Mouse (Mus musculus) intestine, embryonic 15.5 days (tissue): ENCODE data around the gene Tmem216. TPM values are rescaled to one million over a fixed set of nuclear protein-coding genes. Genes with fewer than 3 reads are reported as not detected.

ENCODE experiments used
- ATAC-seq: fragments of 200-750 bp; cut with Nextera tagmentation; 2 replicates; pipeline ENCODE4 v1.8.0; 2017; ENCODE audit warnings: moderate TSS enrichment, moderate library complexity
- H3K27ac ChIP-seq: fragments of 300-500 bp; sonication (generic); 2 replicates; pipeline ENCODE4 v1.5.1; 2015; ENCODE audit warnings: mild to moderate bottlenecking, inconsistent platforms
- H3K27me3 ChIP-seq: fragments of 300-500 bp; sonication (generic); replicated peaks from 2 replicates; pipeline ENCODE4 v1.6.1; 2015; ENCODE audit warnings: inconsistent platforms
- H3K36me3 ChIP-seq: fragments of 300-500 bp; sonication (generic); 2 replicates; pipeline ENCODE4 v1.6.1; 2015; ENCODE audit warnings: inconsistent platforms
- H3K4me1 ChIP-seq: fragments of 300-500 bp; sonication (generic); replicated peaks from 2 replicates; pipeline ENCODE4 v1.6.1; 2015; ENCODE audit warnings: inconsistent platforms
- H3K4me2 ChIP-seq: fragments of 300-500 bp; sonication (generic); replicated peaks from 2 replicates; pipeline ENCODE4 v1.6.1; 2015; ENCODE audit warnings: mild to moderate bottlenecking, inconsistent platforms
- H3K4me3 ChIP-seq: fragments of 300-500 bp; sonication (generic); replicated peaks from 2 replicates; pipeline ENCODE4 v1.5.1; 2015; ENCODE audit warnings: inconsistent platforms
- H3K9ac ChIP-seq: fragments of 300-500 bp; sonication (generic); 2 replicates; pipeline ENCODE4 v1.6.1; 2015; ENCODE audit warnings: inconsistent platforms
- H3K9me3 ChIP-seq: fragments of 300-500 bp; sonication (generic); 2 replicates; pipeline ENCODE4 v1.6.1; 2016; ENCODE audit warnings: inconsistent platforms
- WGBS: fragments of 180-500 bp; shearing (Covaris S2); methylation state at CpG from one replicate; pipeline ENCODE4 v1.1.7; 2015; 5-methylcytosine and 5-hydroxymethylcytosine counted together
- polyA plus RNA-seq: library from polyadenylated mRNA; unstranded; fragments of >200 nt; fragmentation: Nextera tagmentation; extraction: Ambion mirVana; gene quantifications from 2 replicates; pipeline ENCODE4 v1.2.1, GENCODE M21; 2015

Tmem216 gene
- 34.5 and 34.9 TPM in 2 replicates for polyA plus RNA-seq

- Histone ChIP-seq H3K27ac (peak within 1 kb of the TSS; percentile 45), H3K4me1 (peaks cover 11% of the 10 kb centered on the region), H3K4me3 (peak within 1 kb of the TSS; percentile 59), H3K9ac (peak within 1 kb of the TSS; percentile 64), H3K27me3 (no peaks in the 10 kb centered on the region), H3K4me2 (peak within 1 kb of the TSS; percentile 74), H3K9me3 (no peaks in the 10 kb centered on the region), H3K36me3 (no peaks in the 10 kb centered on the region)
- ATAC-seq = peak; percentile 99
- 1% methylated on average over 43 of the region's 43 CpGs for WGBS
Observed at GRCm38 (mm10) chr19:10555624-10556510, at the start of gene Tmem216. Gene Tmem216, minus strand, starts transcription at chr19:10556238.

GRCm38 (mm10) chr19:10605293-10605900 is 49.4 kb upstream of the Tmem216 start, which contains the start of the genes Ddb1 and Tkfc:
Gene Ddb1, plus strand, starts transcription at chr19:10605327.
Gene Tkfc, minus strand, starts transcription at chr19:10605654.
- H3K4me3 ChIP-seq = peak within 1 kb of the TSS; percentile 99
- ATAC-seq = peak; percentile 97
- H3K9me3 ChIP-seq = no peaks in the 10 kb centered on the region
- H3K4me2 ChIP-seq = peak within 1 kb of the TSS; percentile 73
- peaks cover 26% of the 10 kb centered on the region for H3K4me1 ChIP-seq
- under 1% methylated on average over 49 of the region's 49 CpGs for WGBS
- peaks cover 15% of the 10 kb centered on the region for H3K36me3 ChIP-seq
- H3K27me3 ChIP-seq = no peaks in the 10 kb centered on the region
- H3K27ac ChIP-seq = peak within 1 kb of the TSS; percentile 93
- peak within 1 kb of the TSS; percentile 98 for H3K9ac ChIP-seq

GRCm38 (mm10) chr19:10604534-10604933 is 48.5 kb upstream of the Tmem216 start:
- ATAC-seq = no peak
- H3K9me3 ChIP-seq = no peaks in the 10 kb centered on the region
- H3K9ac ChIP-seq = peak overlapping the region; percentile 63
- peaks cover 15% of the 10 kb centered on the region for H3K36me3 ChIP-seq
- H3K27ac ChIP-seq = peak overlapping the region; percentile 93
- WGBS = 43% methylated on average over 3 of the region's 3 CpGs
- peaks cover 26% of the 10 kb centered on the region for H3K4me1 ChIP-seq
- no peaks in the 10 kb centered on the region for H3K27me3 ChIP-seq
- peak overlapping the region; percentile 73 for H3K4me2 ChIP-seq
- H3K4me3 ChIP-seq = peak overlapping the region; percentile 99

- ATAC-seq = no peak; the same call in 1 of the 2 replicates
- Histone ChIP-seq H3K27me3 (no peaks in the 10 kb centered on the region), H3K36me3 (peaks cover 13% of the 10 kb centered on the region), H3K4me1 (peaks cover 26% of the 10 kb centered on the region), H3K9me3 (no peaks in the 10 kb centered on the region), H3K9ac (peak overlapping the region; percentile 63; the same call in 1 of the 2 replicates), H3K4me3 (peak overlapping the region; percentile 99), H3K27ac (peak overlapping the region; percentile 93), H3K4me2 (peak overlapping the region; percentile 73)
- WGBS = 76% methylated on average over 18 of the region's 18 CpGs
Observed at GRCm38 (mm10) chr19:10603660-10604523, 47.9 kb upstream of the Tmem216 start.

- H3K9me3 ChIP-seq = no peaks in the 10 kb centered on the region
- no peaks in the 10 kb centered on the region for H3K27me3 ChIP-seq
- H3K4me2 ChIP-seq = peak overlapping the region; percentile 73
- 3% methylated on average over 9 of the region's 9 CpGs for WGBS
- H3K4me3 ChIP-seq = peak overlapping the region; percentile 28
- H3K4me1 ChIP-seq = peaks cover 26% of the 10 kb centered on the region
- peak; percentile 65 for ATAC-seq
- peak overlapping the region; percentile 89 for H3K27ac ChIP-seq
- H3K9ac ChIP-seq = peak overlapping the region; percentile 44
- H3K36me3 ChIP-seq = 0 out of 2 replicates have a peak, but pooled peaks cover 8% of the 10 kb centered on the region
Observed at GRCm38 (mm10) chr19:10602787-10603186, 46.7 kb upstream of the Tmem216 start.

GRCm38 (mm10) chr19:10602247-10602769 is 46.3 kb upstream of the Tmem216 start:
- peak; percentile 24; the same call in 1 of the 2 replicates for ATAC-seq
- WGBS = 9% methylated on average over 6 of the region's 6 CpGs
- H3K9ac ChIP-seq = peak overlapping the region; percentile 44
- H3K27me3 ChIP-seq = no peaks in the 10 kb centered on the region
- H3K9me3 ChIP-seq = no peaks in the 10 kb centered on the region
- peaks cover 26% of the 10 kb centered on the region for H3K4me1 ChIP-seq
- H3K27ac ChIP-seq = peak overlapping the region; percentile 89
- peak overlapping the region; percentile 28 for H3K4me3 ChIP-seq
- H3K4me2 ChIP-seq = peak overlapping the region; percentile 73
- H3K36me3 ChIP-seq = 0 out of 2 replicates have a peak, but pooled peaks cover 6% of the 10 kb centered on the region

- Histone ChIP-seq H3K4me2 (no peak overlapping the region), H3K27me3 (no peaks in the 10 kb centered on the region), H3K4me1 (peaks cover 14% of the 10 kb centered on the region), H3K9me3 (no peaks in the 10 kb centered on the region), H3K4me3 (no peak overlapping the region), H3K9ac (no peak overlapping the region), H3K36me3 (peaks cover 15% of the 10 kb centered on the region; the same call in 1 of the 2 replicates), H3K27ac (no peak overlapping the region)
- no peak for ATAC-seq
- WGBS = 86% methylated on average over 2 of the region's 2 CpGs
Observed at GRCm38 (mm10) chr19:10599648-10600047, 43.6 kb upstream of the Tmem216 start.

- 42% methylated on average over 3 of the region's 3 CpGs for WGBS
- Histone ChIP-seq H3K4me2 (no peak overlapping the region), H3K4me3 (no peak overlapping the region), H3K36me3 (peaks cover 16% of the 10 kb centered on the region), H3K27ac (no peak overlapping the region), H3K9me3 (no peaks in the 10 kb centered on the region), H3K4me1 (0 out of 2 replicates have a peak, but pooled peaks cover 8% of the 10 kb centered on the region), H3K27me3 (no peaks in the 10 kb centered on the region), H3K9ac (no peak overlapping the region)
- ATAC-seq = no peak
Observed at GRCm38 (mm10) chr19:10598188-10598587, 42.1 kb upstream of the Tmem216 start.

GRCm38 (mm10) chr19:10591659-10592377 is 35.8 kb upstream of the Tmem216 start:
- Histone ChIP-seq H3K9ac (no peak overlapping the region), H3K4me1 (no peaks in the 10 kb centered on the region), H3K27me3 (no peaks in the 10 kb centered on the region), H3K36me3 (peaks cover 13% of the 10 kb centered on the region), H3K9me3 (no peaks in the 10 kb centered on the region), H3K27ac (no peak overlapping the region), H3K4me2 (no peak overlapping the region), H3K4me3 (no peak overlapping the region)
- ATAC-seq = no peak
- WGBS = 85% methylated on average over 6 of the region's 6 CpGs

GRCm38 (mm10) chr19:10590301-10590700 is 34.3 kb upstream of the Tmem216 start:
- no peaks in the 10 kb centered on the region for H3K27me3 ChIP-seq
- no peak overlapping the region for H3K4me2 ChIP-seq
- no peak overlapping the region for H3K27ac ChIP-seq
- no peaks in the 10 kb centered on the region for H3K9me3 ChIP-seq
- no peak overlapping the region for H3K4me3 ChIP-seq
- WGBS = 71% methylated on average over 3 of the region's 3 CpGs
- no peak overlapping the region for H3K9ac ChIP-seq
- peaks cover 7% of the 10 kb centered on the region; the same call in 1 of the 2 replicates for H3K36me3 ChIP-seq
- H3K4me1 ChIP-seq = no peaks in the 10 kb centered on the region
- no peak for ATAC-seq
